Mouse (Mus musculus) heart, embryonic 10.5 days (tissue): ENCODE measurements at regions not wholly inside any gene's neighbourhood (a gene's known extent, or its start where the extent isn't known, plus 50 kb on each side); places are given as distances from the start of the nearest gene placed in this dataset.

Experiments used
- DNase-seq: peaks from one replicate; pipeline ENCODE4 v3.0.0-alpha.2; 2017; ENCODE audit warnings: low spot score
- H3K27ac ChIP-seq: fragments of 300-500 bp; sonication (generic); 2 replicates; pipeline ENCODE4 v1.5.1; 2016; ENCODE audit warnings: mild to moderate bottlenecking
- H3K27me3 ChIP-seq: fragments of 300-500 bp; sonication (generic); 2 replicates; pipeline ENCODE4 v1.6.1; 2016; ENCODE audit warnings: mild to moderate bottlenecking; ENCODE audit not compliant: poor library complexity, insufficient read depth, severe bottlenecking
- H3K36me3 ChIP-seq: fragments of 300-500 bp; sonication (generic); 2 replicates; pipeline ENCODE4 v1.6.1; 2016; ENCODE audit warnings: mild to moderate bottlenecking, moderate library complexity
- H3K4me1 ChIP-seq: fragments of 300-500 bp; sonication (generic); 2 replicates; pipeline ENCODE4 v1.6.1; 2016; ENCODE audit warnings: mild to moderate bottlenecking
- H3K4me3 ChIP-seq: fragments of 300-500 bp; sonication (generic); 2 replicates; pipeline ENCODE4 v1.5.1; 2016; ENCODE audit warnings: mild to moderate bottlenecking, moderate library complexity
- H3K9me3 ChIP-seq: fragments of 300-500 bp; sonication (generic); 2 replicates; pipeline ENCODE4 v1.6.1; 2016; ENCODE audit warnings: mild to moderate bottlenecking, moderate library complexity
- WGBS: fragments of 180-500 bp; shearing (Covaris S2); methylation state at CpG from one replicate; pipeline ENCODE4 v1.1.7; 2016; 5-methylcytosine and 5-hydroxymethylcytosine counted together

DNA sequence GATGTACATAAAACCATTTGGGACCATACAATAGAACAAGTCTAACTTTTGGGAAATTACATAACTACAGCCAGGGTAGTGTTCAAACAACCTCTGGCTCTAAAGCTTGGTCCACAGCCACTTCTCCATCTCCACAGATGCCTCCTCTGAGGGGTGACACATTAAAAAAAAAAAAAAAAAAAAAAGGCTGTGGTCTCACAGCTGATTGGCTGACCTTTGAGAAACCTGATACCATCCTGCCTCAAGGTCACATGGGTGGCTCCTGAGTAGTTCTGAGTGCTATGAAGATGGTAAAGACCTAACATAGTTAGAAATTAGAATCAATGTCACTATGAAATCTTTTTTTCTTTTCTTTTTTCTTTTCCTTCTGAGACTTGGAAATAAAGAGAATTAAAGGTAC is 102.4 kb downstream of the Tmem182 start:
- Histone ChIP-seq H3K36me3 (no peaks in the 10 kb centered on the region), H3K27ac (no peak overlapping the region), H3K4me3 (no peak overlapping the region), H3K27me3 (no peaks in the 10 kb centered on the region), H3K9me3 (no peaks in the 10 kb centered on the region), H3K4me1 (no peaks in the 10 kb centered on the region)
- DNase-seq: no peak

- Histone ChIP-seq H3K4me1 (no peaks in the 10 kb centered on the region), H3K36me3 (no peaks in the 10 kb centered on the region), H3K27me3 (no peaks in the 10 kb centered on the region), H3K9me3 (no peaks in the 10 kb centered on the region), H3K4me3 (no peak overlapping the region), H3K27ac (no peak overlapping the region)
- no peak for DNase-seq
- WGBS: 67% methylated on average over 3 of the region's 3 CpGs
Observed at GRCm38 (mm10) chr1:40913591-40913990, 108.2 kb downstream of the Tmem182 start.

GRCm38 (mm10) chr1:40924271-40924670 is 118.9 kb downstream of the Tmem182 start:
- no peaks in the 10 kb centered on the region for H3K4me1 ChIP-seq
- no peak overlapping the region for H3K27ac ChIP-seq
- H3K36me3 ChIP-seq: no peaks in the 10 kb centered on the region
- H3K27me3 ChIP-seq: no peaks in the 10 kb centered on the region
- DNase-seq: no peak
- no peaks in the 10 kb centered on the region for H3K9me3 ChIP-seq
- 76% methylated on average over 3 of the region's 3 CpGs for WGBS
- no peak overlapping the region for H3K4me3 ChIP-seq

DNA sequence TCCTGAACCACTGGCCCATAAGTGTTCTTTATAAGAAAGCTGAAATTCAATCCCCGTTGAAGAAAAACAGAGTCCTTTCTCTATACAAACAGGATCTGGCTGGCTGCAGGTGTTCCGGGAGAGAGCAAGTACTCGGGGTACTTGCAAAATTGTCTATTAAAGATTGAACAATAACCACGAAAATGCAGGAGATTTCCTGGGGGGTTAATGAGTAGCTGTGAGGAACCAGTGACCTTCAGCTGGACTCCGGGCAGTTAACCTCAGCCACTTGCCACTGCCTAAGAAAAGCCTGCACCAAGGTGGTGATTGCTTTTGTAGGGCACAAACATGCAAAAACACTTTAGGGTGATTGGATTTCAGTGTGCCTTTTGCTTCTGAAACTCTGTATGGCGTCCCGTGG is 119.4 kb downstream of the Tmem182 start:
- DNase-seq: no peak
- no peak overlapping the region for H3K27ac ChIP-seq
- WGBS: 79% methylated on average over 7 of the region's 7 CpGs

GRCm38 (mm10) chr1:40931374-40931773 is 126.0 kb downstream of the Tmem182 start:
- no peak overlapping the region for H3K27ac ChIP-seq
- H3K9me3 ChIP-seq: no peaks in the 10 kb centered on the region
- no peak for DNase-seq
- 74% methylated on average over 5 of the region's 5 CpGs for WGBS
- no peak overlapping the region for H3K4me3 ChIP-seq
- H3K36me3 ChIP-seq: no peaks in the 10 kb centered on the region
- H3K4me1 ChIP-seq: no peaks in the 10 kb centered on the region
- no peaks in the 10 kb centered on the region for H3K27me3 ChIP-seq

More for the DNA sequence above, 119.4 kb downstream of the Tmem182 start:
- no peaks in the 10 kb centered on the region for H3K9me3 ChIP-seq
- no peaks in the 10 kb centered on the region for H3K27me3 ChIP-seq
- H3K4me3 ChIP-seq: no peak overlapping the region
- H3K4me1 ChIP-seq: no peaks in the 10 kb centered on the region
- H3K36me3 ChIP-seq: no peaks in the 10 kb centered on the region

GRCm38 (mm10) chr1:40936729-40937128 is 131.3 kb downstream of the Tmem182 start:
- DNase-seq: no peak
- H3K27ac ChIP-seq: no peak overlapping the region
- 81% methylated on average over 3 of the region's 3 CpGs for WGBS
- no peaks in the 10 kb centered on the region for H3K27me3 ChIP-seq
- H3K9me3 ChIP-seq: no peaks in the 10 kb centered on the region
- H3K4me3 ChIP-seq: no peak overlapping the region
- H3K36me3 ChIP-seq: no peaks in the 10 kb centered on the region
- no peaks in the 10 kb centered on the region for H3K4me1 ChIP-seq

DNA sequence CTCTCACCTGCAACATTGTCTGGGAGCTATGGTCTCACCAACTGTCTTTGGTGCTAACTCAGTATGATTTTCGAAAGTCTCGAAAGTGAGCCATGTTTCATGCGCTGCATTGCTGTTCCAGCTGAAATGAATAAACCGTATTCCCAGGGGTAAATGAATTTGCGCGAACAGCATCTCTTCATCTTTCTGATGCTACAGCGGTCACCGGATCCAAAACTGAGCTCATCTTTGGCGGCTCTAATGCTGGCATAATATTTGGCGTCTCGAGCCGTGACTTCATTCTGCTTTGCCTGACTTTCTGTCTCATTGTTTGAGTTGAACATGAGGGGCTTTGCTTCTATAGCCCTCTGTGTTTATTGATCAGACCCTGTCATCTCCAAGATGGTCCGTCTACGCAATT is 137.3 kb downstream of the Tmem182 start:
- H3K27me3 ChIP-seq: no peaks in the 10 kb centered on the region
- H3K4me1 ChIP-seq: no peaks in the 10 kb centered on the region
- H3K4me3 ChIP-seq: no peak overlapping the region
- WGBS: 93% methylated on average over 14 of the region's 14 CpGs
- H3K36me3 ChIP-seq: no peaks in the 10 kb centered on the region
- H3K9me3 ChIP-seq: no peaks in the 10 kb centered on the region
- no peak for DNase-seq
- H3K27ac ChIP-seq: no peak overlapping the region

- H3K36me3 ChIP-seq: no peaks in the 10 kb centered on the region
- no peak for DNase-seq
- no peaks in the 10 kb centered on the region for H3K9me3 ChIP-seq
- H3K27ac ChIP-seq: no peak overlapping the region
- H3K4me3 ChIP-seq: no peak overlapping the region
- WGBS: 72% methylated on average over 7 of the region's 7 CpGs
- no peaks in the 10 kb centered on the region for H3K4me1 ChIP-seq
- no peaks in the 10 kb centered on the region for H3K27me3 ChIP-seq
Observed at GRCm38 (mm10) chr1:40943165-40943564, 137.8 kb downstream of the Tmem182 start.

GRCm38 (mm10) chr1:40950641-40951040 is 145.2 kb downstream of the Tmem182 start:
- DNase-seq: no peak
- no peaks in the 10 kb centered on the region for H3K36me3 ChIP-seq
- H3K27me3 ChIP-seq: no peaks in the 10 kb centered on the region
- 77% methylated on average over 5 of the region's 5 CpGs for WGBS
- no peaks in the 10 kb centered on the region for H3K9me3 ChIP-seq
- no peak overlapping the region for H3K27ac ChIP-seq
- H3K4me1 ChIP-seq: no peaks in the 10 kb centered on the region
- no peak overlapping the region for H3K4me3 ChIP-seq

- H3K36me3 ChIP-seq: no peaks in the 10 kb centered on the region
- no peak overlapping the region for H3K4me3 ChIP-seq
- 90% methylated on average over 14 of the region's 14 CpGs for WGBS
- H3K27ac ChIP-seq: no peak overlapping the region
- no peaks in the 10 kb centered on the region for H3K27me3 ChIP-seq
- H3K9me3 ChIP-seq: no peaks in the 10 kb centered on the region
- no peak for DNase-seq
- H3K4me1 ChIP-seq: no peaks in the 10 kb centered on the region
Observed at GRCm38 (mm10) chr1:40954720-40955163, 149.3 kb downstream of the Tmem182 start.

DNA sequence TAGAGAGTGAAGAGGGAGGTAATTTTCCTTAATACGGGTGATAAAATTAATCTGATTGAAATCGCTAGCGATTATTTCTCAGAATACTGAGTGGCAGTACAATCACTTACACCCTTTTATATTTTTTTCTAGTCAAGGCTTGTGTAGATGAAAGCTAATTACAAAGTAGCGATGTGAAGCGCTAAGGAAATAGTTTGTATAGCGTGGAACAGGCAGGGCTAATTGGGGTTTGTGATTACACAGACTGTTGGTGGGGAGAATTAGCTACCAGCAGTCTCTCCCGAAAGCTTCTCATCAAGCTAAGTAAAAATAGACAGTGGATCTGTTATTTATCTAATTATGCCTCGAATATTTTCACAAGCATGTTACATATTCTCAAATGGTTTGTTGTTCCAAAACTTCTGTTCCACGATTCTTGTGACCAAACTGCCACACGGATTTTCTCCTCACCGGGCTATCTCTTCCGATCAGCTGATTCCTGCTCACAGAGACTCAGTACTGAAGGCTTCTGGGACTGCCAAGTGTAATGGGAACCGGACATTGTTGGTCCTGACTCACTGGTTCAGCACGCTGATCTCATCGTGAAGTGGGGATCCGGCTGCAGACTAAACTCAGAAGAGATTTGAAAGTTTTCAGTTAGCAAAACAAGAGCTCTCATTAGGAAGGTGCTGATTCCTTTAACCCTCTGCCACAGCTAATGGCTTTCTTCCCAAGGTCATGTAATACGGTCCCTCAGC is 162.5 kb downstream of the Tmem182 start:
- Histone ChIP-seq H3K27ac (no peak overlapping the region), H3K9me3 (no peaks in the 10 kb centered on the region), H3K36me3 (no peaks in the 10 kb centered on the region), H3K27me3 (no peaks in the 10 kb centered on the region), H3K4me3 (no peak overlapping the region), H3K4me1 (no peaks in the 10 kb centered on the region)
- 66% methylated on average over 17 of the region's 17 CpGs for WGBS
- no peak for DNase-seq

- 46% methylated on average over 2 of the region's 2 CpGs for whole genome bisulfite sequencing
- no peak overlapping the region for H3K4me3 ChIP-seq
- no peak overlapping the region for H3K27ac ChIP-seq
- no peaks in the 10 kb centered on the region for H3K9me3 ChIP-seq
- no peaks in the 10 kb centered on the region for H3K4me1 ChIP-seq
- no peaks in the 10 kb centered on the region for H3K36me3 ChIP-seq
- H3K27me3 ChIP-seq: no peaks in the 10 kb centered on the region
- no peak for DNase-seq
Observed at GRCm38 (mm10) chr1:40983762-40984161, 178.4 kb downstream of the Tmem182 start.

GRCm38 (mm10) chr1:40993327-40993726 is 187.9 kb downstream of the Tmem182 start:
- H3K9me3 ChIP-seq: no peaks in the 10 kb centered on the region
- no peaks in the 10 kb centered on the region for H3K27me3 ChIP-seq
- H3K36me3 ChIP-seq: no peaks in the 10 kb centered on the region
- 74% methylated on average over 4 of the region's 4 CpGs for WGBS
- DNase-seq: no peak
- no peak overlapping the region for H3K4me3 ChIP-seq
- no peak overlapping the region for H3K27ac ChIP-seq
- H3K4me1 ChIP-seq: no peaks in the 10 kb centered on the region
